Mouse (Mus musculus): ENCODE measurements at regions not wholly inside any gene's neighbourhood (a gene's known extent, or its start where the extent isn't known, plus 50 kb on each side); places are given as distances from the start of the nearest gene placed in this dataset.

DNA sequence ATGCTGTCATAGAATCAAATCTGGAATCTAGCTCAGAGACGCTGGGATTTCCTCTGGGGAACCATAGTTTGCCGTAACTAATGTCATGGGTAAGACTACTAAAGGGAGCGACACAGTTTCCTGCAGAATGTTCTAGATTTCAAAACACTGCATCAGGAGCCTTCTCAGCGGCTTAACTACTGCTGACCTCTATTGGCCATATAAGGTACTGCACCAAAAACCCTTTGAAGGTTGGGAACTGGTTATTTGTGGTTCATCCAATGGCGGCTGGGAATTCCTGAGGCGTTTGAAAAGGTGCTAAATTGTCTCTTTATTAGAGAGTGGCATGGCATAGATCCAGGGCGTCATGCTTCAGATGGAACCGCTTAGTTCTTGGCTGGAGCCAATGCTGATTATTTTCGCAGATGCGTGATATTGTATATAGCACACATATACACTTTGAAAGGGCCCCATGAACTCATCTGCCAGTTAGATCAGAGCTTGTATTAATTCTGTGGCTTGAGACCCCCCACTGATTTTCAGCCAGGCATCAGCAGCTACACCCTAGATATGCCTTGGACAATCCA lies 308.4 kb downstream of the Foxa2 start:
- H3K27ac ChIP-seq: no peak overlapping the region
- no peaks in the 10 kb centered on the region for H3K36me3 ChIP-seq (replicated peaks; ENCODE audit: control insufficient read depth, insufficient read depth, low read depth)
- ATAC-seq (ENCODE audit: insufficient read depth) (no peak), DNase-seq (ENCODE audit: low read depth in 3 of 3, low spot score in 3 of 3) (peak; percentile 3 to 9 (median 6))
- H3K4me3 ChIP-seq (ENCODE audit: insufficient read depth in 1 of 2, low read depth in 2 of 2, low read length in 2 of 2): no peak overlapping the region
- no peak overlapping the region for H3K9ac ChIP-seq (replicated peaks)
- 29% methylated on average over 10 of the region's 10 CpGs for WGBS (ENCODE audit: insufficient replicate concordance)
- H3K4me2 ChIP-seq (ENCODE audit: low read depth): no peak overlapping the region
- H3K4me1 ChIP-seq (replicated peaks; ENCODE audit: control insufficient read depth in 2 of 2, insufficient read depth in 2 of 2, low read length in 1 of 2): no peaks in the 10 kb centered on the region
- no peaks in the 10 kb centered on the region for H3K27me3 ChIP-seq (ENCODE audit: control insufficient read depth, insufficient read depth, low read length)
- TF ChIP-seq CTCF (IDR thresholded peaks at IDR 0.05; ENCODE audit: low read depth) (peak; percentile 79), EP300 (IDR thresholded peaks at IDR 0.05; ENCODE audit: low read depth) (no peak)
- no peaks in the 10 kb centered on the region for H3K9me3 ChIP-seq (ENCODE audit: control insufficient read depth, low read length)

- no peak overlapping the region for H3K4me2 ChIP-seq (ENCODE audit: low read depth)
- no peak overlapping the region for H3K9ac ChIP-seq (replicated peaks)
- TF ChIP-seq CTCF (IDR thresholded peaks at IDR 0.05; ENCODE audit: low read depth): no peak
- TF ChIP-seq EP300 (IDR thresholded peaks at IDR 0.05; ENCODE audit: low read depth): no peak
- WGBS (ENCODE audit: insufficient replicate concordance): 61% methylated on average over 4 of the region's 4 CpGs
- no peak for ATAC-seq (ENCODE audit: insufficient read depth)
- no peaks in the 10 kb centered on the region for H3K36me3 ChIP-seq (replicated peaks; ENCODE audit: control insufficient read depth, insufficient read depth, low read depth)
- no peak overlapping the region for H3K4me3 ChIP-seq (ENCODE audit: insufficient read depth in 1 of 2, low read depth in 2 of 2, low read length in 2 of 2)
- no peaks in the 10 kb centered on the region for H3K4me1 ChIP-seq (replicated peaks; ENCODE audit: control insufficient read depth in 2 of 2, insufficient read depth in 2 of 2, low read length in 1 of 2)
- no peaks in the 10 kb centered on the region for H3K9me3 ChIP-seq (ENCODE audit: control insufficient read depth, low read length)
- no peaks in the 10 kb centered on the region for H3K27me3 ChIP-seq (ENCODE audit: control insufficient read depth, insufficient read depth, low read length)
- H3K27ac ChIP-seq: no peak overlapping the region
- DNase-seq (ENCODE audit: low read depth in 3 of 3, low spot score in 3 of 3): no peak
Measured at GRCm38 (mm10) chr2:147727396-147727795, 319.4 kb downstream of the Foxa2 start.

- TF ChIP-seq CTCF (IDR thresholded peaks at IDR 0.05; ENCODE audit: low read depth): no peak
- no peak overlapping the region for H3K27ac ChIP-seq
- H3K36me3 ChIP-seq (replicated peaks; ENCODE audit: control insufficient read depth, insufficient read depth, low read depth): no peaks in the 10 kb centered on the region
- no peak overlapping the region for H3K4me3 ChIP-seq (ENCODE audit: insufficient read depth in 1 of 2, low read depth in 2 of 2, low read length in 2 of 2)
- DNase-seq (ENCODE audit: low read depth in 3 of 3, low spot score in 3 of 3): no peak
- H3K27me3 ChIP-seq (ENCODE audit: control insufficient read depth, insufficient read depth, low read length): no peaks in the 10 kb centered on the region
- 61% methylated on average over 3 of the region's 3 CpGs for WGBS (ENCODE audit: insufficient replicate concordance)
- H3K4me1 ChIP-seq (replicated peaks; ENCODE audit: control insufficient read depth in 2 of 2, insufficient read depth in 2 of 2, low read length in 1 of 2): no peaks in the 10 kb centered on the region
- H3K9ac ChIP-seq (replicated peaks): no peak overlapping the region
- no peaks in the 10 kb centered on the region for H3K9me3 ChIP-seq (ENCODE audit: control insufficient read depth, low read length)
- no peak for ATAC-seq (ENCODE audit: insufficient read depth)
- no peak overlapping the region for H3K4me2 ChIP-seq (ENCODE audit: low read depth)
Measured at GRCm38 (mm10) chr2:147718936-147719335, 327.8 kb downstream of the Foxa2 start.

GRCm38 (mm10) chr2:147717484-147717947 lies 329.3 kb downstream of the Foxa2 start:
- ATAC-seq (ENCODE audit: insufficient read depth): no peak
- Histone ChIP-seq H3K4me3 (ENCODE audit: insufficient read depth in 1 of 2, low read depth in 2 of 2, low read length in 2 of 2) (no peak overlapping the region), H3K4me1 (replicated peaks; ENCODE audit: control insufficient read depth in 2 of 2, insufficient read depth in 2 of 2, low read length in 1 of 2) (no peaks in the 10 kb centered on the region), H3K4me2 (ENCODE audit: low read depth) (no peak overlapping the region), H3K36me3 (replicated peaks; ENCODE audit: control insufficient read depth, insufficient read depth, low read depth) (no peaks in the 10 kb centered on the region), H3K27ac (no peak overlapping the region), H3K9ac (replicated peaks) (no peak overlapping the region), H3K27me3 (ENCODE audit: control insufficient read depth, insufficient read depth, low read length) (no peaks in the 10 kb centered on the region), H3K9me3 (ENCODE audit: control insufficient read depth, low read length) (no peaks in the 10 kb centered on the region)
- no peak for TF ChIP-seq EP300 (IDR thresholded peaks at IDR 0.05; ENCODE audit: low read depth)
- TF ChIP-seq CTCF (IDR thresholded peaks at IDR 0.05; ENCODE audit: low read depth): no peak
- DNase-seq (ENCODE audit: low read depth in 3 of 3, low spot score in 3 of 3): no peak
- WGBS (ENCODE audit: insufficient replicate concordance): 80% methylated on average over 12 of the region's 12 CpGs

GRCm38 (mm10) chr2:147715791-147716190 lies 331.0 kb downstream of the Foxa2 start:
- Histone ChIP-seq H3K4me1 (replicated peaks; ENCODE audit: control insufficient read depth in 2 of 2, insufficient read depth in 2 of 2, low read length in 1 of 2) (no peaks in the 10 kb centered on the region), H3K4me2 (ENCODE audit: low read depth) (no peak overlapping the region), H3K27ac (no peak overlapping the region), H3K9me3 (ENCODE audit: control insufficient read depth, low read length) (no peaks in the 10 kb centered on the region), H3K9ac (replicated peaks) (no peak overlapping the region), H3K36me3 (replicated peaks; ENCODE audit: control insufficient read depth, insufficient read depth, low read depth) (no peaks in the 10 kb centered on the region), H3K27me3 (ENCODE audit: control insufficient read depth, insufficient read depth, low read length) (no peaks in the 10 kb centered on the region), H3K4me3 (ENCODE audit: insufficient read depth in 1 of 2, low read depth in 2 of 2, low read length in 2 of 2) (no peak overlapping the region)
- WGBS (ENCODE audit: insufficient replicate concordance): 53% methylated on average over 5 of the region's 5 CpGs
- TF ChIP-seq EP300 (IDR thresholded peaks at IDR 0.05; ENCODE audit: low read depth): no peak
- no peak for TF ChIP-seq CTCF (IDR thresholded peaks at IDR 0.05; ENCODE audit: low read depth)
- ATAC-seq (ENCODE audit: insufficient read depth) (no peak), DNase-seq (ENCODE audit: low read depth in 3 of 3, low spot score in 3 of 3) (no peak)

All from liver, embryonic 14.5 days (tissue).